Mouse (Mus musculus): ENCODE data around the gene Oprd1.

DNA sequence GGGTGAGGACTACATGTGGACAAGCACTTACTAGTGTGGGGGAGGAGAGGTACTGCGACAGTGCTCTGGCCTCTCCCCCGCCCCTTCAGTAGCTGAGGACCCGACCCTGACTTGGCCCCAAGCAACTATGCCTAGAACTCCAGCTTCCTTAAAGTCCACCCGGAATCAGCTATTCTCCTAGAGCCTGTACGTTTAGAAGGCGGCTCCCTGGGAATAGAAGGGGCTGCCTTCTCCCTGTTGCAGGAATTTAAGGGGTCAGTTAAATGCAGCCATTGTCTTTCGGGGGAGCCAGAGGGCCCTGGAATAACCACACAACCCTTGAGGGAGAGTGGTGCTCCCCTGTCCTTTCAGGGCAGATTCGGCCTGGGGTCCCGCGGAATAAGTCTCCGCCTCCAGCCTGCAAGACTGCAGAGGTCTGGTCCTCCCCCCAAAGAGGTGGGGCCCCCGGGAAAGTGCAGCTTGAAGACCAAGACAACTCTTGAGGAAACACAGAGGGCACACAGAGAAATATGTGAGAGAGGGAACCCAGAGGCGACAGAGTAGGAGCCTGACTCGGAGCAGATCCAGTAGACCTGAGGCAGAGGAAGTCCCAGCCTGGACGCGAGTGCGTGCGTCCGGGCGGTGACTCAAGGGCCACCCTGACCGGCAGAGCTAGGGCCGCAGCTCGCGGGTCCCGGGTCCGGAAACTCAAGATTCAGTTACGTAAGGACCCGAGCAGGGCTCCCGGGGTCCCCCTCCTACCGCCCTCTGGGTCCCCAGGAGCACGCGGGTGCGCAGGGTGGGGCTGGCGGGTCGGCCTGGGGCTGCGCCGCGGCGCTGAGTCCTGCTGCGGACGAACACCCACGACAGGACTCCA is 70.0 kb downstream of the Oprd1 start, which contains the start of gene Gm10300:
- TF ChIP-seq CTCF (IDR thresholded peaks at IDR 0.05; ENCODE audit: control insufficient read depth, insufficient read depth, insufficient replicate concordance, low read depth, low read length) (no peak), POLR2A (IDR thresholded peaks at IDR 0.05; ENCODE audit: control insufficient read depth, low read depth, low read length) (no peak)

Measured in testis, adult 2 months (tissue).